Mouse (Mus musculus): ENCODE results near the gene Map4k1.

DNA sequence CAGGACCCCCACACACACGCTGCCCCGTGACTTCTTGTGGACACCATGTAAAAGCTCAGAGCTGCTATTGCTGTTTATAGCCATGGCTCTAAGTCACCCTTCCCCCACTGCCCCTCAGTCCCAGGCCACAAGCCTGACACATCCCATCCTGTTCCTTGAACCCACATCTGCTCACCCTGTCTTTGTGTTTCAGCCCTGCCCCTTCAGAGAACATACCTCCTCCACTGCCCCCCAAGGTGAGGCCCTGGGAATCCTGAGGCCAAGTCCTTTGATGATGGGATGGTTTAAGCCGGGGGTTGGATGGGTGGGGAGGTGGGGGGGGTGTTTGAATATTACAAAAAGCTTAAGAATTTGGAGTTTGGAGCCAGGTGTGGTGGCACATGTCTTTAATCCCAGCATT is 11.1 kb downstream of the Map4k1 start:
- TF ChIP-seq GATA1 (IDR thresholded peaks at IDR 0.05; ENCODE audit: low read length) (no peak), TAL1 (IDR thresholded peaks at IDR 0.05; ENCODE audit: low read length) (no peak)
